Mouse (Mus musculus) MEL (cell line): ENCODE measurements around the gene Ptcra. TPM values are rescaled to one million over a fixed set of nuclear protein-coding genes. Genes with fewer than 3 reads are reported as not detected.

Experiments used
- DNase-seq: peaks from one replicate; pipeline ENCODE4 v3.0.0; 2011; ENCODE audit warnings: low read depth, low spot score
- H3K27ac ChIP-seq: 2 replicates; pipeline ENCODE4 v1.5.1; 2012; ENCODE audit warnings: low read depth, mild to moderate bottlenecking, control low read depth, low read length, moderate library complexity; ENCODE audit not compliant: control insufficient read depth
- H3K27me3 ChIP-seq, 2 experiments: fragments of 150-350 bp in 1 of 2; sonication (generic) in 1 of 2; 2 replicates each; pipeline ENCODE4 v1.6.1; 2012; ENCODE audit warnings: low read length in 2 of 2, mild to moderate bottlenecking in 2 of 2, improper control_type of control experiment in 1 of 2, moderate library complexity in 1 of 2; ENCODE audit not compliant: insufficient read depth in 2 of 2, control insufficient read depth in 1 of 2
- H3K36me3 ChIP-seq, 2 experiments: 2 replicates each; pipeline ENCODE4 v1.6.1; 2012 to 2014; ENCODE audit warnings: low read length in 2 of 2, improper control_type of control experiment in 1 of 2, inconsistent platforms in 1 of 2, mild to moderate bottlenecking in 1 of 2; ENCODE audit not compliant: insufficient read depth in 2 of 2, control insufficient read depth in 1 of 2
- H3K4me1 ChIP-seq, 2 experiments: fragments of 150-350 bp in 1 of 2; sonication (generic) in 1 of 2; 2 replicates each; pipeline ENCODE4 v1.6.1; 2012; ENCODE audit warnings: low read length in 2 of 2, improper control_type of control experiment in 1 of 2, mild to moderate bottlenecking in 1 of 2; ENCODE audit not compliant: insufficient read depth in 2 of 2, control insufficient read depth in 1 of 2
- H3K4me3 ChIP-seq, 2 experiments: fragments of 150-350 bp in 1 of 2; sonication (generic) in 1 of 2; 2 replicates each; pipeline ENCODE4 v1.5.1; 2012; ENCODE audit warnings: low read depth in 2 of 2, low read length in 2 of 2, mild to moderate bottlenecking in 2 of 2, moderate library complexity in 2 of 2, control low read depth in 1 of 2, improper control_type of control experiment in 1 of 2; ENCODE audit not compliant: control insufficient read depth in 1 of 2, insufficient read depth in 1 of 2
- H3K79me2 ChIP-seq: 2 replicates; pipeline ENCODE4 v1.6.1; 2012; ENCODE audit warnings: mild to moderate bottlenecking, low read length, moderate library complexity; ENCODE audit not compliant: control insufficient read depth, poor library complexity, insufficient read depth
- H3K9ac ChIP-seq: 2 replicates; pipeline ENCODE4 v1.6.1; 2012; ENCODE audit warnings: low read depth, mild to moderate bottlenecking, control low read depth, low read length, moderate library complexity; ENCODE audit not compliant: control insufficient read depth, poor library complexity, severe bottlenecking
- H3K9me3 ChIP-seq: fragments of 150-350 bp; sonication (generic); replicated peaks from 2 replicates; pipeline ENCODE4 v1.6.1; 2012; ENCODE audit warnings: mild to moderate bottlenecking, low read length, improper control_type of control experiment, moderate library complexity; ENCODE audit not compliant: insufficient read depth
- BHLHE40 ChIP-seq: IDR thresholded peaks from 2 replicates; pipeline ENCODE4 v1.6.1; 2012; ENCODE audit warnings: low read depth, mild to moderate bottlenecking, inconsistent platforms, low read length, improper control_type of control experiment, borderline replicate concordance
- CHD1 ChIP-seq: IDR thresholded peaks from 2 replicates; pipeline ENCODE4 v1.6.1; 2012; ENCODE audit warnings: low read depth, mild to moderate bottlenecking, inconsistent platforms, low read length, improper control_type of control experiment
- ELF1 ChIP-seq: IDR thresholded peaks from 2 replicates; pipeline ENCODE4 v1.6.1; 2014; ENCODE audit warnings: low read depth, mild to moderate bottlenecking, inconsistent platforms, low read length, improper control_type of control experiment, moderate library complexity
- EP300 ChIP-seq, 2 experiments: IDR thresholded peaks; 2 replicates each; pipeline ENCODE4 v1.6.1; 2011; ENCODE audit warnings: improper control_type of control experiment in 2 of 2, low read length in 2 of 2, low read depth in 1 of 2, mild to moderate bottlenecking in 1 of 2
- ETS1 ChIP-seq: IDR thresholded peaks from 2 replicates; pipeline ENCODE4 v1.6.1; 2012; ENCODE audit warnings: low read depth, mild to moderate bottlenecking, inconsistent platforms, low read length, improper control_type of control experiment, moderate library complexity
- HCFC1 ChIP-seq: IDR thresholded peaks from 2 replicates; pipeline ENCODE4 v1.6.1; 2012; ENCODE audit warnings: low read depth, mild to moderate bottlenecking, inconsistent platforms, low read length, improper control_type of control experiment, moderate library complexity
- JUND ChIP-seq: IDR thresholded peaks from 2 replicates; pipeline ENCODE4 v1.6.1; 2011; ENCODE audit warnings: low read depth, mild to moderate bottlenecking, improper control_type of control experiment, low read length
- KAT2A ChIP-seq: conservative IDR thresholded peaks from 2 replicates; pipeline ENCODE4 v1.6.1; 2012; ENCODE audit warnings: low read depth, low read length, improper control_type of control experiment, inconsistent platforms
- MAFK ChIP-seq: IDR thresholded peaks from 2 replicates; pipeline ENCODE4 v1.6.1; 2011; ENCODE audit warnings: low read depth, mild to moderate bottlenecking, low read length, improper control_type of control experiment, borderline replicate concordance
- MAX ChIP-seq: IDR thresholded peaks from 2 replicates; pipeline ENCODE4 v1.6.1; 2011; ENCODE audit warnings: low read length, improper control_type of control experiment
- MAZ ChIP-seq: IDR thresholded peaks from 2 replicates; pipeline ENCODE4 v1.6.1; 2012; ENCODE audit warnings: low read depth, mild to moderate bottlenecking, inconsistent platforms, low read length, improper control_type of control experiment
- MEF2A ChIP-seq: IDR thresholded peaks from 2 replicates; pipeline ENCODE4 v1.6.1; 2014; ENCODE audit warnings: low read depth, mild to moderate bottlenecking, inconsistent platforms, low read length, improper control_type of control experiment; ENCODE audit not compliant: poor library complexity, insufficient replicate concordance, severe bottlenecking; ENCODE audit errors: extremely low read depth
- MYC ChIP-seq: IDR thresholded peaks from 2 replicates; pipeline ENCODE4 v1.6.1; 2011; ENCODE audit warnings: low read depth, mild to moderate bottlenecking, low read length, improper control_type of control experiment, moderate library complexity
- NELFE ChIP-seq: IDR thresholded peaks from 2 replicates; pipeline ENCODE4 v1.6.1; 2011; ENCODE audit warnings: low read depth, low read length, improper control_type of control experiment
- NRF1 ChIP-seq: IDR thresholded peaks from 2 replicates; pipeline ENCODE4 v1.6.1; 2014; ENCODE audit warnings: low read depth, mild to moderate bottlenecking, inconsistent platforms, low read length, improper control_type of control experiment, moderate library complexity; ENCODE audit not compliant: poor library complexity, insufficient read depth, severe bottlenecking
- POLR2A ChIP-seq, 2 experiments: IDR thresholded peaks; 2 replicates each; pipeline ENCODE4 v1.6.1; 2011 to 2012; ENCODE audit warnings: low read length in 2 of 2, mild to moderate bottlenecking in 2 of 2, control low read depth in 1 of 2, improper control_type of control experiment in 1 of 2, low read depth in 1 of 2, moderate library complexity in 1 of 2; ENCODE audit not compliant: control insufficient read depth in 1 of 2, insufficient read depth in 1 of 2, poor library complexity in 1 of 2
- POLR2AphosphoS2 ChIP-seq: IDR thresholded peaks from 2 replicates; pipeline ENCODE4 v1.6.1; 2011; ENCODE audit warnings: low read length, improper control_type of control experiment
- POLR2AphosphoS5 ChIP-seq: IDR thresholded peaks from 2 replicates; pipeline ENCODE4 v1.6.1; 2012; ENCODE audit warnings: low read depth, borderline replicate concordance, mild to moderate bottlenecking, inconsistent platforms, low read length, moderate library complexity, mixed read lengths
- RAD21 ChIP-seq: IDR thresholded peaks from 2 replicates; pipeline ENCODE4 v1.6.1; 2011; ENCODE audit warnings: mild to moderate bottlenecking, low read depth, low read length, improper control_type of control experiment
- RCOR1 ChIP-seq: IDR thresholded peaks from 2 replicates; pipeline ENCODE4 v1.6.1; 2012; ENCODE audit warnings: low read depth, mild to moderate bottlenecking, inconsistent platforms, low read length, improper control_type of control experiment
- SIN3A ChIP-seq: IDR thresholded peaks from 2 replicates; pipeline ENCODE4 v1.6.1; 2012; ENCODE audit warnings: low read length, improper control_type of control experiment, inconsistent platforms
- TAL1 ChIP-seq: IDR thresholded peaks from 2 replicates; pipeline ENCODE4 v1.6.1; 2012; ENCODE audit warnings: mild to moderate bottlenecking, inconsistent platforms, low read length, moderate library complexity, mixed read lengths
- TBP ChIP-seq: IDR thresholded peaks from 2 replicates; pipeline ENCODE4 v1.8.0; 2011; ENCODE audit warnings: low read depth, low read length, improper control_type of control experiment
- UBTF ChIP-seq: IDR thresholded peaks from 2 replicates; pipeline ENCODE4 v1.6.1; 2012; ENCODE audit warnings: low read depth, mild to moderate bottlenecking, inconsistent platforms, low read length, improper control_type of control experiment, moderate library complexity, borderline replicate concordance; ENCODE audit not compliant: insufficient read depth
- USF1 ChIP-seq: IDR thresholded peaks from 2 replicates; pipeline ENCODE4 v1.6.1; 2014; ENCODE audit warnings: low read depth, mild to moderate bottlenecking, inconsistent platforms, low read length, improper control_type of control experiment, moderate library complexity
- USF2 ChIP-seq, 2 experiments: IDR thresholded peaks; 2 replicates each; pipeline ENCODE4 v1.6.1; 2011 to 2012; ENCODE audit warnings: improper control_type of control experiment in 2 of 2, low read length in 2 of 2, borderline replicate concordance in 1 of 2, inconsistent platforms in 1 of 2, low read depth in 1 of 2, mild to moderate bottlenecking in 1 of 2; ENCODE audit not compliant: insufficient read depth in 1 of 2
- ZC3H11A ChIP-seq: IDR thresholded peaks from 2 replicates; pipeline ENCODE4 v1.6.1; 2012; ENCODE audit warnings: low read depth, mild to moderate bottlenecking, inconsistent platforms, low read length, improper control_type of control experiment
- ZKSCAN1 ChIP-seq: IDR thresholded peaks from 2 replicates; pipeline ENCODE4 v1.6.1; 2012; ENCODE audit warnings: low read depth, mild to moderate bottlenecking, inconsistent platforms, low read length, improper control_type of control experiment, moderate library complexity
- ZMIZ1 ChIP-seq: IDR thresholded peaks from 2 replicates; pipeline ENCODE4 v1.6.1; 2012; ENCODE audit warnings: low read depth, mild to moderate bottlenecking, inconsistent platforms, low read length, improper control_type of control experiment, moderate library complexity
- polyA plus RNA-seq, 2 experiments: library from polyadenylated mRNA; stranded (reverse) in 1 of 2; unstranded in 1 of 2; fragments of >175 nt in 1 of 2; fragments of >200 nt in 1 of 2; gene quantifications; 2 replicates each; pipeline versions ENCODE4 v1.2.1 to v1.2.4; 2012; ENCODE audit warnings: low replicate concordance in 2 of 2, low read depth in 1 of 2; ENCODE audit not compliant: insufficient read length in 2 of 2, insufficient read depth in 1 of 2, missing spikeins in 1 of 2
- total RNA-seq: library from RNA; depleted of rRNA; stranded (reverse); fragments of 300-350 nt; gene quantifications from 2 replicates; pipeline ENCODE4 v1.2.3, GENCODE M21; 2012

Gene Ptcra
- total and polyA plus RNA-seq, 3 experiments = 1.7 to 1.8 TPM; not detected in 1

GRCm38 (mm10) chr17:46808376-46808775, 44.9 kb upstream of the Ptcra start:
- no peak for DNase-seq
- Histone ChIP-seq H3K27me3 (no peaks in the 10 kb centered on the region), H3K4me3 (no peak overlapping the region), H3K27ac (no peak overlapping the region)
- no peak for TF ChIP-seq EP300 (IDR thresholded peaks at IDR 0.05; ENCODE audit: low read depth in 1 of 2, low read length in 2 of 2)
- TF ChIP-seq BHLHE40 = no peak
- TF ChIP-seq POLR2AphosphoS5 = no peak
- TF ChIP-seq RCOR1 = no peak
- no peak for TF ChIP-seq TBP
- TF ChIP-seq RAD21 = no peak
- TF ChIP-seq POLR2A (IDR thresholded peaks at IDR 0.05; ENCODE audit: control insufficient read depth in 1 of 2, insufficient read depth in 1 of 2, low read depth in 1 of 2, low read length in 2 of 2, poor library complexity in 1 of 2) = no peak
- no peak for TF ChIP-seq NRF1
- TF ChIP-seq MEF2A = no peak
- TF ChIP-seq POLR2AphosphoS2 = no peak
- no peak for TF ChIP-seq CHD1
- TF ChIP-seq ZC3H11A = no peak
- TF ChIP-seq HCFC1 = no peak
- no peak for TF ChIP-seq USF1
- TF ChIP-seq SIN3A = no peak
- no peak for TF ChIP-seq TAL1
- TF ChIP-seq MAFK = no peak
- TF ChIP-seq UBTF = no peak
- TF ChIP-seq, all 39 proteins: peak for 0
- H3K9ac ChIP-seq = no peak overlapping the region
- H3K36me3 ChIP-seq = no peaks in the 10 kb centered on the region; a peak in 1 of 4 replicates
- H3K79me2 ChIP-seq = no peaks in the 10 kb centered on the region
- H3K4me1 ChIP-seq = no peaks in the 10 kb centered on the region
- no peaks in the 10 kb centered on the region for H3K9me3 ChIP-seq

DNA sequence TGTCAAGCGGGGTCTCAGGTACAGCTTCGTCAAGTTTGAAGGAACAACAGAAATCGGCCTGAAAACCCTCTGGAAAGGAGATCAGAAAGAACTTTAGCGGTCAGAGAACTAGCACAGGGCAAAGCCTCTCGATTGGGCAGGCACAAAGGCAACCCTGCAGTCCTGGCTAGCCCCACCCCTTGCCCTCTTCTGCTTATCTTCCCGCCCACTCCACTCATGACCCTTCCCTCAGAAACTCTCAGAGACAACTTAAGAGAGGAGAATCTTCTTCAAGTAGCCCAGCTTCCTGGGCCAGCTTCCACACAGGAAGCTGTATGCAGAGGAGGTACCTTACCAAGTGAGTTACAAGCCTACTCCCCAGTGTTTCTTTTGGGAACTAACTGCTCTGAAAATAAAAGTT, 38.2 kb upstream of the Ptcra start:
- Histone ChIP-seq H3K27me3 (no peaks in the 10 kb centered on the region), H3K27ac (no peak overlapping the region), H3K79me2 (no peaks in the 10 kb centered on the region), H3K9ac (no peak overlapping the region), H3K4me1 (no peaks in the 10 kb centered on the region), H3K9me3 (no peaks in the 10 kb centered on the region), H3K36me3 (no peaks in the 10 kb centered on the region; a peak in 1 of 4 replicates), H3K4me3 (no peak overlapping the region)
- DNase-seq = no peak
- TF ChIP-seq UBTF (no peak), JUND (no peak), ZC3H11A (no peak), ETS1 (no peak), NELFE (no peak), NRF1 (no peak), ZMIZ1 (no peak), MAZ (no peak), BHLHE40 (no peak), USF2 (IDR thresholded peaks at IDR 0.05; ENCODE audit: borderline replicate concordance in 1 of 2, insufficient read depth in 1 of 2, low read depth in 1 of 2, low read length in 2 of 2) (no peak), TAL1 (no peak), RAD21 (no peak), MYC (no peak), ZKSCAN1 (no peak), USF1 (no peak), KAT2A (no peak), ELF1 (no peak), MAX (no peak)
